Mouse (Mus musculus) cortical plate, adult 2 months (tissue): ENCODE data around the gene Tex44.

Experiments used
- CTCF ChIP-seq: fragments of 200-500 bp; IDR thresholded peaks from 2 replicates; pipeline ENCODE4 v1.5.1; 2011; ENCODE audit warnings: mild to moderate bottlenecking, control low read depth, low read length; ENCODE audit not compliant: insufficient read depth; ENCODE audit errors: extremely low read depth
- POLR2A ChIP-seq: fragments of 200-500 bp; IDR thresholded peaks from 2 replicates; pipeline ENCODE4 v1.6.1; 2011; ENCODE audit warnings: mild to moderate bottlenecking, low read length, control low read depth; ENCODE audit not compliant: insufficient read depth; ENCODE audit errors: extremely low read depth

GRCm38 (mm10) chr1:86434439-86435201 is 8.5 kb downstream of the Tex44 start:
- TF ChIP-seq POLR2A (peak; percentile 87), CTCF (no peak)
